Comparison of ENCODE assay signal across 26 mouse cellular contexts in the genomic region with DNA sequence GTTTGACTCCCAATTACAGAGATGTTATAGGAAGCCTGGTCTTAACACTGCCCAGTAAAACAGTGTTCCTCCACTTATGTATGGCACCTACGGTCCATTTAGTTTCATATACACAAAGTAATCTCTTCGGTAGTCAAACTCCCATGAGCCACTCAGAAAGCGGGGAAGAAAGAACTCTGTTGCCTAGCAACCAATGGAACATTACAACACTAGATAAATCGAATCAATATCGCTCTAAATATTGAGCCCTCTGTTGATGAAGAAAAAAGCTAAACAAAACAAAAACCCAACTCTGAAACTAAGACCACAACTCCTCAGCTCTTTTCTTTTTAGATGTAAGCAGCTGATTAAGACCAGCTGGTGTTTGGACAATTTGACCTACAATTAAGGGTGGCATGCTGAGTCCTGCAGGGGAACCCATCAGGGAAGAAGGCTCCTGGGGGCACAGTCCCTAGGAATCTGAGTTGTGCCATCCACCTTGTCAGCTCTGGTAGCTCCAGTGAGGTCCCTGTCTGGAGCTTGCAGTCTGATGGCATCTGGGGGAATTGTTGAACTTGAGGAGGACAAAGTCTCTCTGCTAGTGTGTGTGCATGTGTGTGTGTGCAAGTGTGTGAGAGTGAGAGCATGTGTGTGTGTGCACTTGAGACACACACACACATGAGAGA.
A peak's percentile ranks its signal among the peaks of the same experiment; 100 is the strongest.
DNase-seq lines count a peak whose midpoint lies in the region; ATAC-seq and TF ChIP-seq lines count a peak whose summit lies in the region.
"Had no signal": no experiment of that assay in that cellular context is flagged by ENCODE, and none has a peak within 500 bp of the region (broad histone marks: within the 10 kb centered on the region; RNA-seq: fewer than 3 reads in every experiment).

No protein-coding gene starts in this region.

- DNase-seq in forebrain, postnatal 0 days = peak; percentile 24
- DNase-seq in forebrain, embryonic 10.5 days (ENCODE audit: extremely low spot score, low spot score) = no peak
- DNase-seq in hindbrain, postnatal 0 days (ENCODE audit: low spot score) = peak; percentile 54
- DNase-seq in hindbrain, embryonic 11.5 days (ENCODE audit: low spot score) = no peak
- peak; percentile 64 for DNase-seq in midbrain, postnatal 0 days (ENCODE audit: low spot score)
- no peak for DNase-seq in right cerebral cortex, adult 18-20 months
- DNase-seq: adrenal gland, adult 8-10 months; adrenal gland, postnatal 25 days; cerebellum, adult 11-12 months; cerebellum, adult 8-10 months; cerebellum, postnatal 10 days; cerebellum, postnatal 36 days; embryo, embryonic 11 days; gastrocnemius, postnatal 10 days; gastrocnemius, postnatal 36 days; heart, postnatal 36 days had no signal

- no peak for TF ChIP-seq CTCF in forebrain, postnatal 0 days (IDR thresholded peaks at IDR 0.05; ENCODE audit: low read depth)
- TF ChIP-seq CTCF in hindbrain, postnatal 0 days (IDR thresholded peaks at IDR 0.05; ENCODE audit: low read depth) = no peak
- no peak for TF ChIP-seq CTCF in midbrain, postnatal 0 days (IDR thresholded peaks at IDR 0.05)

- H3K4me1 ChIP-seq in forebrain, postnatal 0 days (ENCODE audit: insufficient read depth) = no peaks in the 10 kb centered on the region
- peaks cover 6% of the 10 kb centered on the region; the same call in 1 of the 2 replicates for H3K4me1 ChIP-seq in forebrain, embryonic 10.5 days
- no peaks in the 10 kb centered on the region for H3K4me1 ChIP-seq in hindbrain, postnatal 0 days (ENCODE audit: insufficient read depth, low read length)
- H3K4me1 ChIP-seq in hindbrain, embryonic 11.5 days (replicated peaks; ENCODE audit: control insufficient read depth, insufficient read depth, low read length) = no peaks in the 10 kb centered on the region
- H3K4me1 ChIP-seq in midbrain, postnatal 0 days (ENCODE audit: insufficient read depth, low read length) = no peaks in the 10 kb centered on the region
- H3K4me1 ChIP-seq in midbrain, embryonic 16.5 days (ENCODE audit: control insufficient read depth, insufficient read depth, low read length) = peaks cover 3% of the 10 kb centered on the region; the same call in 1 of the 2 replicates
- H3K4me1 ChIP-seq: forebrain, embryonic 12.5 days; forebrain, embryonic 15.5 days; hindbrain, embryonic 10.5 days had no signal

- H3K27me3 ChIP-seq in forebrain, postnatal 0 days (ENCODE audit: insufficient read depth, low read length) = no peaks in the 10 kb centered on the region
- H3K27me3 ChIP-seq in forebrain, embryonic 10.5 days (ENCODE audit: poor library complexity, severe bottlenecking) = no peaks in the 10 kb centered on the region
- no peaks in the 10 kb centered on the region for H3K27me3 ChIP-seq in hindbrain, postnatal 0 days (ENCODE audit: insufficient read depth, low read length)
- no peaks in the 10 kb centered on the region for H3K27me3 ChIP-seq in hindbrain, embryonic 11.5 days (ENCODE audit: control insufficient read depth, insufficient read depth, low read length)
- H3K27me3 ChIP-seq in midbrain, postnatal 0 days (ENCODE audit: insufficient read depth, low read length) = no peaks in the 10 kb centered on the region
- H3K27me3 ChIP-seq in midbrain, embryonic 16.5 days (ENCODE audit: control insufficient read depth, insufficient read depth, low read depth, low read length) = no peaks in the 10 kb centered on the region
- H3K27me3 ChIP-seq: embryonic facial prominence, embryonic 12.5 days; embryonic facial prominence, embryonic 15.5 days; forebrain, embryonic 12.5 days; forebrain, embryonic 15.5 days; hindbrain, embryonic 15.5 days had no signal

- H3K36me3 ChIP-seq in forebrain, postnatal 0 days (ENCODE audit: insufficient read depth) = no peaks in the 10 kb centered on the region
- H3K36me3 ChIP-seq in forebrain, embryonic 10.5 days (replicated peaks) = no peaks in the 10 kb centered on the region
- no peaks in the 10 kb centered on the region for H3K36me3 ChIP-seq in hindbrain, postnatal 0 days (ENCODE audit: insufficient read depth, low read length)
- H3K36me3 ChIP-seq in hindbrain, embryonic 11.5 days (ENCODE audit: control insufficient read depth, insufficient read depth, low read length) = no peaks in the 10 kb centered on the region
- H3K36me3 ChIP-seq in midbrain, postnatal 0 days (ENCODE audit: insufficient read depth, low read length) = no peaks in the 10 kb centered on the region
- H3K36me3 ChIP-seq in midbrain, embryonic 16.5 days (ENCODE audit: control insufficient read depth, insufficient read depth, low read length) = no peaks in the 10 kb centered on the region
- H3K36me3 ChIP-seq: embryonic facial prominence, embryonic 12.5 days; embryonic facial prominence, embryonic 15.5 days; forebrain, embryonic 12.5 days; forebrain, embryonic 15.5 days; hindbrain, embryonic 10.5 days; hindbrain, embryonic 15.5 days had no signal

- H3K9me3 ChIP-seq in forebrain, postnatal 0 days (ENCODE audit: low read length) = no peaks in the 10 kb centered on the region
- H3K9me3 ChIP-seq in forebrain, embryonic 10.5 days = 0 out of 2 replicates have a peak, but pooled peaks cover 5% of the 10 kb centered on the region
- H3K9me3 ChIP-seq in hindbrain, postnatal 0 days (ENCODE audit: low read length) = no peaks in the 10 kb centered on the region
- H3K9me3 ChIP-seq in hindbrain, embryonic 11.5 days (ENCODE audit: control insufficient read depth, low read length) = no peaks in the 10 kb centered on the region
- no peaks in the 10 kb centered on the region for H3K9me3 ChIP-seq in midbrain, postnatal 0 days (ENCODE audit: low read length)
- H3K9me3 ChIP-seq in midbrain, embryonic 16.5 days (replicated peaks; ENCODE audit: control insufficient read depth, low read length, poor library complexity, severe bottlenecking) = no peaks in the 10 kb centered on the region
- H3K9me3 ChIP-seq: embryonic facial prominence, embryonic 12.5 days; embryonic facial prominence, embryonic 15.5 days; forebrain, embryonic 12.5 days; forebrain, embryonic 15.5 days; hindbrain, embryonic 10.5 days; hindbrain, embryonic 15.5 days had no signal

- no peak for ATAC-seq in forebrain, postnatal 0 days
- ATAC-seq in hindbrain, postnatal 0 days = no peak
- no peak for ATAC-seq in hindbrain, embryonic 11.5 days (ENCODE audit: low FRiP score)
- ATAC-seq in midbrain, postnatal 0 days (ENCODE audit: low FRiP score) = no peak
- no peak for ATAC-seq in midbrain, embryonic 16.5 days
- ATAC-seq: activated CD4-positive, CD25-positive, alpha-beta regulatory T cell, adult 4 months; forebrain, embryonic 15.5 days; inflammation-experienced regulatory T-cells, adult 6 months had no signal

- H3K27ac ChIP-seq in forebrain, postnatal 0 days (ENCODE audit: low read depth, low read length) = no peak overlapping the region
- H3K27ac ChIP-seq in forebrain, embryonic 10.5 days = no peak overlapping the region
- H3K27ac ChIP-seq in hindbrain, postnatal 0 days = no peak overlapping the region
- H3K27ac ChIP-seq in hindbrain, embryonic 11.5 days (ENCODE audit: low read depth, low read length) = no peak overlapping the region
- no peak overlapping the region for H3K27ac ChIP-seq in midbrain, postnatal 0 days (ENCODE audit: low read depth, low read length)
- no peak overlapping the region for H3K27ac ChIP-seq in midbrain, embryonic 16.5 days (ENCODE audit: low read length)
- H3K27ac ChIP-seq: embryonic facial prominence, embryonic 12.5 days; embryonic facial prominence, embryonic 15.5 days; forebrain, embryonic 12.5 days; forebrain, embryonic 15.5 days; hindbrain, embryonic 10.5 days; hindbrain, embryonic 15.5 days had no signal

- 59% methylated on average over 5 of the region's 5 CpGs for WGBS in forebrain, postnatal 0 days
- 87% methylated on average over 5 of the region's 5 CpGs for WGBS in forebrain, embryonic 10.5 days
- 57% methylated on average over 5 of the region's 5 CpGs for WGBS in hindbrain, postnatal 0 days
- 88% methylated on average over 5 of the region's 5 CpGs for WGBS in hindbrain, embryonic 11.5 days
- WGBS in midbrain, postnatal 0 days = 53% methylated on average over 5 of the region's 5 CpGs
- WGBS in midbrain, embryonic 16.5 days = 62% methylated on average over 5 of the region's 5 CpGs

- no peak overlapping the region for H3K9ac ChIP-seq in forebrain, postnatal 0 days
- H3K9ac ChIP-seq in hindbrain, postnatal 0 days (replicated peaks; ENCODE audit: low read length) = no peak overlapping the region
- no peak overlapping the region for H3K9ac ChIP-seq in hindbrain, embryonic 11.5 days (ENCODE audit: low read depth, low read length)
- no peak overlapping the region for H3K9ac ChIP-seq in midbrain, postnatal 0 days (replicated peaks; ENCODE audit: low read length, poor library complexity, severe bottlenecking)
- H3K9ac ChIP-seq in midbrain, embryonic 16.5 days (ENCODE audit: low read depth, low read length) = no peak overlapping the region
- H3K9ac ChIP-seq: embryonic facial prominence, embryonic 12.5 days; embryonic facial prominence, embryonic 15.5 days; forebrain, embryonic 12.5 days; forebrain, embryonic 15.5 days; hindbrain, embryonic 15.5 days had no signal

- H3K4me3 ChIP-seq in forebrain, postnatal 0 days (ENCODE audit: low read depth, low read length) = no peak overlapping the region
- no peak overlapping the region for H3K4me3 ChIP-seq in forebrain, embryonic 10.5 days
- H3K4me3 ChIP-seq in hindbrain, postnatal 0 days (ENCODE audit: low read length) = no peak overlapping the region
- H3K4me3 ChIP-seq in hindbrain, embryonic 11.5 days (ENCODE audit: low read depth, low read length) = no peak overlapping the region
- H3K4me3 ChIP-seq in midbrain, postnatal 0 days (ENCODE audit: low read depth, low read length) = no peak overlapping the region
- H3K4me3 ChIP-seq in midbrain, embryonic 16.5 days (ENCODE audit: low read depth, low read length) = no peak overlapping the region
- H3K4me3 ChIP-seq: embryonic facial prominence, embryonic 12.5 days; embryonic facial prominence, embryonic 15.5 days; forebrain, embryonic 12.5 days; forebrain, embryonic 15.5 days; hindbrain, embryonic 10.5 days; hindbrain, embryonic 15.5 days had no signal

- no peak overlapping the region for H3K4me2 ChIP-seq in forebrain, postnatal 0 days (ENCODE audit: low read depth)
- no peak overlapping the region for H3K4me2 ChIP-seq in hindbrain, postnatal 0 days (ENCODE audit: low read depth, low read length)
- H3K4me2 ChIP-seq in hindbrain, embryonic 11.5 days (replicated peaks; ENCODE audit: low read depth, low read length) = no peak overlapping the region
- H3K4me2 ChIP-seq in midbrain, postnatal 0 days (ENCODE audit: low read depth, low read length, poor library complexity, severe bottlenecking) = no peak overlapping the region
- no peak overlapping the region for H3K4me2 ChIP-seq in midbrain, embryonic 16.5 days (ENCODE audit: low read length)
- H3K4me2 ChIP-seq: embryonic facial prominence, embryonic 12.5 days; embryonic facial prominence, embryonic 15.5 days; forebrain, embryonic 12.5 days; forebrain, embryonic 15.5 days; heart, embryonic 11.5 days; hindbrain, embryonic 15.5 days had no signal

Comparison
In these comparisons a context has a peak if more than half of its experiments do, and no peak if none do; other contexts are left out.
1. DNase-seq: peak in forebrain, postnatal 0 days (single experiment), hindbrain, postnatal 0 days (single experiment) and midbrain, postnatal 0 days (single experiment); none in forebrain, embryonic 10.5 days (single experiment), hindbrain, embryonic 11.5 days (single experiment) and right cerebral cortex, adult 18-20 months (single experiment).